Mouse (Mus musculus): ENCODE results near the gene Hdac4. TPM values are rescaled to one million over a fixed set of nuclear protein-coding genes. Genes with fewer than 3 reads are reported as not detected.

The Hdac4 gene
- 11.3 and 11.6 TPM in 2 replicates for polyA plus RNA-seq (2015; fragmentation: Nextera tagmentation; extraction: Ambion mirVana)

- no peak for ATAC-seq
- no peak within 1 kb of the TSS for H3K4me2 ChIP-seq (ENCODE audit: low read depth, low read length)
- 59% methylated on average over 13 of the region's 13 CpGs for WGBS
- no peaks in the 10 kb centered on the region for H3K9me3 ChIP-seq (ENCODE audit: control insufficient read depth, low read length)
- no peak within 1 kb of the TSS for H3K27ac ChIP-seq (ENCODE audit: low read length)
- no peaks in the 10 kb centered on the region; the same call in 1 of the 2 replicates for H3K4me1 ChIP-seq (ENCODE audit: control insufficient read depth, insufficient read depth, low read length)
- H3K36me3 ChIP-seq (ENCODE audit: control insufficient read depth, insufficient read depth, low read length): no peaks in the 10 kb centered on the region
- H3K9ac ChIP-seq (ENCODE audit: low read depth, low read length): no peak within 1 kb of the TSS
- no peak within 1 kb of the TSS for H3K4me3 ChIP-seq (ENCODE audit: low read length)
- H3K27me3 ChIP-seq (replicated peaks; ENCODE audit: control insufficient read depth, insufficient read depth, low read length): no peaks in the 10 kb centered on the region
These were observed at the start of gene Hdac4 for GRCm38 (mm10) chr1:92195360-92196149. TSS of gene Hdac4 (minus strand) at chr1:92195699.

DNA sequence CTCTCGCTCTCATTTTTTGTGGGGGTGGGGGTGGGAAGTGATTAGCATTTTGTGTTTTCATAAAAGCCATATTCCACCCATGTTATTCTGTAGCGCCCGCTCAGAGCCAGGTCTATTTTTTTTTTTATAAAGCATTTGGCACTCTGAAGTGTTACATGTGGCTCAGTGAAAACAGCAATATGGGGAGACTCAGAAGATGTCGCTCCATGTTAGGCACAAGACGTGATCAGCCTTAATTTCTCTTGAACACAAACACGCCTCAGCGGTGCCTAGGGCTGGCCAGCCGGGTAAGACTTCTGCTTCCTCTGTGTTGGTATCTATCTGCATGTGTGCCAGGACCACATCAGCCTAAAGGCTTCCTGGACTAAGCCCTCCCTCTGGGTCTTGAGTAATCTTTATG is 48.0 kb upstream of the Hdac4 start:
- no peak for ATAC-seq
- Histone ChIP-seq H3K9ac (ENCODE audit: low read depth, low read length) (no peak overlapping the region), H3K4me1 (ENCODE audit: control insufficient read depth, insufficient read depth, low read length) (no peaks in the 10 kb centered on the region), H3K27me3 (replicated peaks; ENCODE audit: control insufficient read depth, insufficient read depth, low read length) (no peaks in the 10 kb centered on the region), H3K27ac (ENCODE audit: low read length) (no peak overlapping the region), H3K4me3 (ENCODE audit: low read length) (no peak overlapping the region), H3K4me2 (ENCODE audit: low read depth, low read length) (no peak overlapping the region), H3K9me3 (ENCODE audit: control insufficient read depth, low read length) (no peaks in the 10 kb centered on the region), H3K36me3 (ENCODE audit: control insufficient read depth, insufficient read depth, low read length) (no peaks in the 10 kb centered on the region)
- WGBS: 92% methylated on average over 8 of the region's 8 CpGs

DNA sequence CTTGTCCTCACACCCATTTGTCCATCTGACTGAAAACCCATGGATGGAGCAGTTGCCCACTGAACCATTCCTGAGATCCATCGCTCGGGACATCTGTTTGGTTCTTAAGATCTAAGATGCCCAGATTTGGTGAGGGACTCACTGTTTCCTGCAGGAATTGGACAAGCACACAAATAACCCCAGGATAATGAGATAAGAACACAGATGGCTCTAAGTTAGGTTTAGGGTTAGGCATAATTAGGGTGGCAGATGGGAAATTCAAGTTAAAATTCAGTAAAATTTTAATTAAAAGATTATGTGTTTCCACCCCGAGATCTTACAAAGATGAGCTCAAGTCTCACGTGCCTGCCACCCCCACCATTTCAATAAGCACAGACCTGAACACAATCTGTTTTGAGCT is 44.6 kb upstream of the Hdac4 start:
- H3K36me3 ChIP-seq (ENCODE audit: control insufficient read depth, insufficient read depth, low read length): no peaks in the 10 kb centered on the region
- no peaks in the 10 kb centered on the region for H3K9me3 ChIP-seq (ENCODE audit: control insufficient read depth, low read length)
- 87% methylated on average over 4 of the region's 4 CpGs for WGBS
- no peak overlapping the region for H3K4me3 ChIP-seq (ENCODE audit: low read length)
- ATAC-seq: no peak
- no peak overlapping the region for H3K4me2 ChIP-seq (ENCODE audit: low read depth, low read length)
- H3K27me3 ChIP-seq (replicated peaks; ENCODE audit: control insufficient read depth, insufficient read depth, low read length): no peaks in the 10 kb centered on the region
- H3K27ac ChIP-seq (ENCODE audit: low read length): no peak overlapping the region
- H3K4me1 ChIP-seq (ENCODE audit: control insufficient read depth, insufficient read depth, low read length): no peaks in the 10 kb centered on the region
- no peak overlapping the region for H3K9ac ChIP-seq (ENCODE audit: low read depth, low read length)

- 90% methylated on average over 4 of the region's 4 CpGs for WGBS
- no peak overlapping the region for H3K27ac ChIP-seq (ENCODE audit: low read length)
These were observed 40.1 kb upstream of the Hdac4 start for GRCm38 (mm10) chr1:92235600-92235999.

GRCm38 (mm10) chr1:92225297-92225696 is 29.8 kb upstream of the Hdac4 start:
- Histone ChIP-seq H3K36me3 (ENCODE audit: control insufficient read depth, insufficient read depth, low read length) (no peaks in the 10 kb centered on the region), H3K4me1 (ENCODE audit: control insufficient read depth, insufficient read depth, low read length) (no peaks in the 10 kb centered on the region), H3K9me3 (ENCODE audit: control insufficient read depth, low read length) (no peaks in the 10 kb centered on the region), H3K27ac (ENCODE audit: low read length) (no peak overlapping the region), H3K9ac (ENCODE audit: low read depth, low read length) (no peak overlapping the region), H3K4me2 (ENCODE audit: low read depth, low read length) (no peak overlapping the region), H3K27me3 (replicated peaks; ENCODE audit: control insufficient read depth, insufficient read depth, low read length) (no peaks in the 10 kb centered on the region; the same call in 1 of the 2 replicates), H3K4me3 (ENCODE audit: low read length) (no peak overlapping the region)
- ATAC-seq: no peak
- 87% methylated on average over 2 of the region's 2 CpGs for WGBS

More at GRCm38 (mm10) chr1:92235600-92235999, 40.1 kb upstream of the Hdac4 start:
- ATAC-seq: no peak
- H3K36me3 ChIP-seq (ENCODE audit: control insufficient read depth, insufficient read depth, low read length): no peaks in the 10 kb centered on the region
- no peak overlapping the region for H3K4me2 ChIP-seq (ENCODE audit: low read depth, low read length)
- no peaks in the 10 kb centered on the region for H3K4me1 ChIP-seq (ENCODE audit: control insufficient read depth, insufficient read depth, low read length)
- H3K9ac ChIP-seq (ENCODE audit: low read depth, low read length): no peak overlapping the region
- no peak overlapping the region for H3K4me3 ChIP-seq (ENCODE audit: low read length)
- H3K9me3 ChIP-seq (ENCODE audit: control insufficient read depth, low read length): no peaks in the 10 kb centered on the region
- H3K27me3 ChIP-seq (replicated peaks; ENCODE audit: control insufficient read depth, insufficient read depth, low read length): no peaks in the 10 kb centered on the region

DNA sequence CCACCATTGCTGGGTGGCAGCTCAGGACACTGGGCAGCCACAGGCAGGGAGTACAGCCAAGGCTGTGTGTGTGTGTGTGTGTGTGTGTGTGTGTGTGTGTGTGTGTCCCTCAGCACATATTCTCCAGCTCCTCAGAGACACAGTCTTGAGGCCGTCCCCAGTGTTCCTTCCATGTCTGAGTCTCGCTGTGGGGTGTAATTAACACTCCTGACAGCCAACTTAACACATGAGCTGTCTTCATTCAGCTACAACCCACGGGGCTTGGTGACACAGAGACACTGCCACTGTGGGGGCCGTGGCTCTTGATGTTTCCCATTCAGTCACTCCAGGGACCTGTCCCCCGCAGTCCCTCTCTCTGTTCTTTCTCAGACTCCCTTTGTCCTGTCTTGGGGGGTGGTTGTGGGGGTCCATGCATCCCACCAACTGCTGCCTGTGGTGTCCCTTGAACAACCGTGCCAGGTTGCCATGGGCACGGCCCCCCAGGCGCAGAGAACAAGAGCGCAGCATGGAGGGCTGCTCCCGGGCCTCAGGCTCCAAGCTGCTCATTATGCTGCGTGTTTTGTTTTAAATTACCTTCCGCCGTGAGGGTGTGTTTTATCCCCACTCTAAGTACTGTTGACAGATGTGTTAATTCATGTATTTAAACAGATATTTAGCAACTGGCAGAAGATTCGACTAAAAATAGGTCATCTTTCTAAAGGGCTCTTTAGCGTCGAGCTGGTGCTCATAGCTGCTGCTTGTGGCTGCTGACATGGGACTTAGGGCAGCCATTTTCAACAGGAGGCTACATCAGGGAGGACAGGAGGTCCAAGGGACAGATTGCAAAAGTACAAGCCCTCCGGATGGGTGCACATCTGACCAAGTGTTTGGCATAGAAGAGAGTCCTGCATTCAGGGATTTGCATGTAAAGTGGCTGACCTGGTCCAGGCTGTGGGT is 28.7 kb upstream of the Hdac4 start:
- ATAC-seq: no peak
- no peaks in the 10 kb centered on the region for H3K36me3 ChIP-seq (ENCODE audit: control insufficient read depth, insufficient read depth, low read length)
- no peaks in the 10 kb centered on the region for H3K9me3 ChIP-seq (ENCODE audit: control insufficient read depth, low read length)
- H3K9ac ChIP-seq (ENCODE audit: low read depth, low read length): no peak overlapping the region
- 54% methylated on average over 17 of the region's 17 CpGs for WGBS
- no peaks in the 10 kb centered on the region; the same call in 1 of the 2 replicates for H3K27me3 ChIP-seq (replicated peaks; ENCODE audit: control insufficient read depth, insufficient read depth, low read length)
- H3K4me3 ChIP-seq (ENCODE audit: low read length): no peak overlapping the region
- H3K27ac ChIP-seq (ENCODE audit: low read length): no peak overlapping the region
- no peak overlapping the region for H3K4me2 ChIP-seq (ENCODE audit: low read depth, low read length)
- no peaks in the 10 kb centered on the region for H3K4me1 ChIP-seq (ENCODE audit: control insufficient read depth, insufficient read depth, low read length)

DNA sequence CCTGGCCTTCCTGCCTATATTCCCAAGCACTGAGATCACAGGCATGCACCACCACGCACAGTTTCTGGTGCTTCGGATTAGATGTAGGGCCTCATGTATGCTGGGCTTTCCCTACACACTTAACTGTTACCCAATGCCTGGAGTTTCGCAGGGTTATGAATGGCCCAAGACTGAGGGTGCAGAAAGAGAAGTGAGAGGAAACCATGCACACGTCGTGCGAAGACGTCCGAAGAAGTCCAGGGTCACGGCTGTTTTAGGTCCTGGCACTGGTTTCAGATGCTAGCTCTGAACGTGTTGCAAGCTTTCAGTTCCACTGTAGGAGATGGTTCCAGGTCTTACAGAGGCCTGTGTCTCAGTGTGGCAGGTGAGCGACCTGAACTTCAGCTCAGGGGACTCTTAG is 21.2 kb upstream of the Hdac4 start:
- ATAC-seq: no peak
- Histone ChIP-seq H3K27ac (ENCODE audit: low read length) (no peak overlapping the region), H3K4me3 (ENCODE audit: low read length) (no peak overlapping the region), H3K9ac (ENCODE audit: low read depth, low read length) (no peak overlapping the region), H3K4me2 (ENCODE audit: low read depth, low read length) (no peak overlapping the region), H3K36me3 (ENCODE audit: control insufficient read depth, insufficient read depth, low read length) (no peaks in the 10 kb centered on the region), H3K9me3 (ENCODE audit: control insufficient read depth, low read length) (no peaks in the 10 kb centered on the region), H3K27me3 (replicated peaks; ENCODE audit: control insufficient read depth, insufficient read depth, low read length) (no peaks in the 10 kb centered on the region), H3K4me1 (ENCODE audit: control insufficient read depth, insufficient read depth, low read length) (no peaks in the 10 kb centered on the region)
- 81% methylated on average over 11 of the region's 11 CpGs for WGBS

- no peak for ATAC-seq
- no peaks in the 10 kb centered on the region for H3K4me1 ChIP-seq (ENCODE audit: control insufficient read depth, insufficient read depth, low read length)
- no peak overlapping the region for H3K4me3 ChIP-seq (ENCODE audit: low read length)
- no peaks in the 10 kb centered on the region for H3K36me3 ChIP-seq (ENCODE audit: control insufficient read depth, insufficient read depth, low read length)
- no peak overlapping the region for H3K9ac ChIP-seq (ENCODE audit: low read depth, low read length)
- H3K4me2 ChIP-seq (ENCODE audit: low read depth, low read length): no peak overlapping the region
- no peaks in the 10 kb centered on the region for H3K9me3 ChIP-seq (ENCODE audit: control insufficient read depth, low read length)
- no peaks in the 10 kb centered on the region for H3K27me3 ChIP-seq (replicated peaks; ENCODE audit: control insufficient read depth, insufficient read depth, low read length)
- WGBS: 58% methylated on average over 11 of the region's 11 CpGs
- no peak overlapping the region for H3K27ac ChIP-seq (ENCODE audit: low read length)
These were observed 20.6 kb upstream of the Hdac4 start for GRCm38 (mm10) chr1:92215996-92216630.

GRCm38 (mm10) chr1:92215131-92215638 is 19.7 kb upstream of the Hdac4 start:
- Histone ChIP-seq H3K4me3 (ENCODE audit: low read length) (no peak overlapping the region), H3K4me1 (ENCODE audit: control insufficient read depth, insufficient read depth, low read length) (no peaks in the 10 kb centered on the region), H3K27me3 (replicated peaks; ENCODE audit: control insufficient read depth, insufficient read depth, low read length) (no peaks in the 10 kb centered on the region), H3K9ac (ENCODE audit: low read depth, low read length) (no peak overlapping the region), H3K4me2 (ENCODE audit: low read depth, low read length) (no peak overlapping the region), H3K27ac (ENCODE audit: low read length) (no peak overlapping the region), H3K9me3 (ENCODE audit: control insufficient read depth, low read length) (no peaks in the 10 kb centered on the region), H3K36me3 (ENCODE audit: control insufficient read depth, insufficient read depth, low read length) (no peaks in the 10 kb centered on the region)
- 79% methylated on average over 8 of the region's 8 CpGs for WGBS
- ATAC-seq: no peak

Data from intestine, embryonic 16.5 days (tissue).